Mouse (Mus musculus): ENCODE measurements at regions not wholly inside any gene's neighbourhood (a gene's known extent, or its start where the extent isn't known, plus 50 kb on each side); places are given as distances from the start of the nearest gene placed in this dataset.

GRCm38 (mm10) chr9:30770436-30771173, 151.6 kb downstream of the Adamts15 start:
- no peak for DNase-seq

- no peak for DNase-seq
Measured at GRCm38 (mm10) chr9:30769435-30769729, 152.9 kb downstream of the Adamts15 start.

- DNase-seq: no peak
Measured at GRCm38 (mm10) chr9:30768665-30769434, 153.4 kb downstream of the Adamts15 start.

GRCm38 (mm10) chr9:30766701-30767100, 155.6 kb downstream of the Adamts15 start:
- no peak for DNase-seq

- no peak for DNase-seq
Measured at GRCm38 (mm10) chr9:30766171-30766570, 156.1 kb downstream of the Adamts15 start.

- DNase-seq: no peak
Measured at GRCm38 (mm10) chr9:30765017-30765569, 157.2 kb downstream of the Adamts15 start.

- DNase-seq: peak; percentile 3
Measured at GRCm38 (mm10) chr9:30762913-30763312, 159.3 kb downstream of the Adamts15 start.

GRCm38 (mm10) chr9:30758121-30758520, 164.1 kb downstream of the Adamts15 start:
- no peak for DNase-seq

GRCm38 (mm10) chr9:30757406-30757805, 164.8 kb downstream of the Adamts15 start:
- DNase-seq: no peak

GRCm38 (mm10) chr9:30756796-30757195, 165.5 kb downstream of the Adamts15 start:
- no peak for DNase-seq

GRCm38 (mm10) chr9:30755586-30755985, 166.7 kb downstream of the Adamts15 start:
- no peak for DNase-seq

GRCm38 (mm10) chr9:30754826-30755225, 167.4 kb downstream of the Adamts15 start:
- DNase-seq: no peak

GRCm38 (mm10) chr9:30743471-30743870, 178.8 kb downstream of the Adamts15 start:
- no peak for DNase-seq

GRCm38 (mm10) chr9:30742471-30743098, 179.7 kb downstream of the Adamts15 start:
- DNase-seq: no peak

GRCm38 (mm10) chr9:30731687-30732086, 190.6 kb downstream of the Adamts15 start:
- no peak for DNase-seq

GRCm38 (mm10) chr9:30723364-30724070, 198.7 kb downstream of the Adamts15 start:
- DNase-seq: no peak

GRCm38 (mm10) chr9:30721861-30722260, 200.4 kb downstream of the Adamts15 start:
- DNase-seq: no peak

GRCm38 (mm10) chr9:30716421-30717170, 205.7 kb downstream of the Adamts15 start:
- no peak for DNase-seq

GRCm38 (mm10) chr9:30710131-30710530, 212.1 kb downstream of the Adamts15 start:
- no peak for DNase-seq

GRCm38 (mm10) chr9:30699848-30700247, 222.4 kb downstream of the Adamts15 start:
- DNase-seq: no peak

- DNase-seq: no peak
Measured at GRCm38 (mm10) chr9:30697533-30697932, 224.7 kb downstream of the Adamts15 start.

- DNase-seq: no peak
Measured at GRCm38 (mm10) chr9:30668095-30668494, 241.2 kb downstream of the Snx19 start.

All from right cerebral cortex, adult 18-20 months (tissue).